Mouse (Mus musculus) brown adipose tissue, adult 24 weeks (tissue): ENCODE data around the gene Kcnj10. TPM values are rescaled to one million over a fixed set of nuclear protein-coding genes. Genes with fewer than 3 reads are reported as not detected.

Experiments used
- H3K27ac ChIP-seq: fragments of 200-500 bp; replicated peaks from 2 replicates; pipeline ENCODE4 v1.5.1; 2012; ENCODE audit warnings: low read depth, mild to moderate bottlenecking, low read length
- H3K4me1 ChIP-seq: fragments of 200-500 bp; 2 replicates; pipeline ENCODE4 v1.6.1; 2012; ENCODE audit warnings: low read length, mixed read lengths; ENCODE audit not compliant: control insufficient read depth, insufficient read depth, insufficient read length
- H3K4me3 ChIP-seq: fragments of 200-500 bp; 2 replicates; pipeline ENCODE4 v1.5.1; 2012; ENCODE audit warnings: low read depth, mild to moderate bottlenecking, low read length, moderate library complexity; ENCODE audit not compliant: insufficient read depth
- polyA plus RNA-seq: library from polyadenylated mRNA; stranded (reverse); fragments of >200 nt; gene quantifications from 2 replicates; pipeline ENCODE4 v1.2.4, GENCODE M21; 2012; ENCODE audit not compliant: missing spikeins, insufficient read depth, insufficient read length

The Kcnj10 gene
- polyA plus RNA-seq, 1 experiment, result not detected

GRCm38 (mm10) chr1:172409431-172409830 is 68.4 kb downstream of the Kcnj10 start:
- no peak overlapping the region for H3K27ac ChIP-seq
- no peaks in the 10 kb centered on the region for H3K4me1 ChIP-seq
- H3K4me3 ChIP-seq, result no peak overlapping the region

- Histone ChIP-seq H3K4me1 (no peaks in the 10 kb centered on the region), H3K4me3 (no peak overlapping the region), H3K27ac (no peak overlapping the region)
Observed at GRCm38 (mm10) chr1:172410806-172411205, 69.8 kb downstream of the Kcnj10 start.

- Histone ChIP-seq H3K27ac (no peak overlapping the region), H3K4me1 (no peaks in the 10 kb centered on the region), H3K4me3 (no peak overlapping the region)
Observed at GRCm38 (mm10) chr1:172412204-172412603, 71.2 kb downstream of the Kcnj10 start.

GRCm38 (mm10) chr1:172413491-172414230 is 72.7 kb downstream of the Kcnj10 start:
- Histone ChIP-seq H3K4me1 (no peaks in the 10 kb centered on the region), H3K27ac (no peak overlapping the region), H3K4me3 (no peak overlapping the region)

GRCm38 (mm10) chr1:172414231-172414585 is 73.2 kb downstream of the Kcnj10 start:
- Histone ChIP-seq H3K27ac (no peak overlapping the region), H3K4me3 (no peak overlapping the region), H3K4me1 (no peaks in the 10 kb centered on the region)

- Histone ChIP-seq H3K4me3 (no peak overlapping the region), H3K4me1 (no peaks in the 10 kb centered on the region), H3K27ac (no peak overlapping the region)
Observed at GRCm38 (mm10) chr1:172415061-172415460, 74.1 kb downstream of the Kcnj10 start.

- Histone ChIP-seq H3K4me1 (no peaks in the 10 kb centered on the region), H3K4me3 (no peak overlapping the region), H3K27ac (no peak overlapping the region)
Observed at GRCm38 (mm10) chr1:172418173-172418572, 77.2 kb downstream of the Kcnj10 start.

- H3K4me1 ChIP-seq, result no peaks in the 10 kb centered on the region
- H3K27ac ChIP-seq, result no peak overlapping the region
- H3K4me3 ChIP-seq, result no peak overlapping the region
Observed at GRCm38 (mm10) chr1:172418642-172419041, 77.6 kb downstream of the Kcnj10 start.

- no peaks in the 10 kb centered on the region for H3K4me1 ChIP-seq
- no peak overlapping the region for H3K27ac ChIP-seq
- H3K4me3 ChIP-seq, result no peak overlapping the region
Observed at GRCm38 (mm10) chr1:172420181-172420580, 79.2 kb downstream of the Kcnj10 start.

- no peak overlapping the region for H3K4me3 ChIP-seq
- peak overlapping the region; percentile 35; the same call in 1 of the 2 replicates for H3K27ac ChIP-seq
- H3K4me1 ChIP-seq, result no peaks in the 10 kb centered on the region
Observed at GRCm38 (mm10) chr1:172423393-172423792, 82.4 kb downstream of the Kcnj10 start.

Other genes starting within 250 kb of the Kcnj10 start
- 185 and 215 TPM in 2 replicates for gene Pex19, start 214.5 kb upstream of the Kcnj10 start, polyA plus RNA-seq
- gene Dcaf8, start 193.1 kb upstream of the Kcnj10 start, polyA plus RNA-seq, result 49.0 and 61.8 TPM in 2 replicates
- gene Pea15a, start 134.4 kb upstream of the Kcnj10 start, polyA plus RNA-seq, result 41.7 and 43.8 TPM in 2 replicates
- 29.6 and 47.6 TPM in 2 replicates for gene Casq1, start 121.3 kb upstream of the Kcnj10 start, polyA plus RNA-seq
- not detected in 2 replicates for gene Atp1a4, start 82.8 kb upstream of the Kcnj10 start, polyA plus RNA-seq
- 4.3 and 10.5 TPM in 2 replicates for gene Igsf8, start 79.6 kb upstream of the Kcnj10 start, polyA plus RNA-seq
- 428 and 499 TPM in 2 replicates for gene Atp1a2, start 43.1 kb upstream of the Kcnj10 start, polyA plus RNA-seq
- gene Kcnj9, start 11.9 kb upstream of the Kcnj10 start, polyA plus RNA-seq, result not detected in 2 replicates
- 3.9 and 5.0 TPM in 2 replicates for gene Pigm, start 35.3 kb downstream of the Kcnj10 start, polyA plus RNA-seq
- gene Slamf9, start 134.1 kb downstream of the Kcnj10 start, polyA plus RNA-seq, result 3.5 and 4.5 TPM in 2 replicates
- gene Igsf9, start 140.6 kb downstream of the Kcnj10 start, polyA plus RNA-seq, result 0.96 TPM in 1 of 2 replicates, not detected in the other
- 26.2 and 29.3 TPM in 2 replicates for gene Tagln2, start 158.8 kb downstream of the Kcnj10 start, polyA plus RNA-seq
- not detected in 2 replicates for gene Cfap45, start 179.6 kb downstream of the Kcnj10 start, polyA plus RNA-seq
- gene Vsig8, start 214.7 kb downstream of the Kcnj10 start, polyA plus RNA-seq, result not detected in 2 replicates
- gene Slamf8, start 249.4 kb downstream of the Kcnj10 start, polyA plus RNA-seq, result 1.4 TPM in 1 of 2 replicates, not detected in the other